Mouse (Mus musculus): Measurements from ENCODE around the gene Frmd4a. TPM values are rescaled to one million over a fixed set of nuclear protein-coding genes. Genes with fewer than 3 reads are reported as not detected.
A peak's percentile ranks its signal among the peaks of the same experiment; 100 is the strongest.

Gene Frmd4a
- total and polyA plus RNA-seq, 2 experiments from 2014 or later, result 11.9 to 44.1 TPM

DNA sequence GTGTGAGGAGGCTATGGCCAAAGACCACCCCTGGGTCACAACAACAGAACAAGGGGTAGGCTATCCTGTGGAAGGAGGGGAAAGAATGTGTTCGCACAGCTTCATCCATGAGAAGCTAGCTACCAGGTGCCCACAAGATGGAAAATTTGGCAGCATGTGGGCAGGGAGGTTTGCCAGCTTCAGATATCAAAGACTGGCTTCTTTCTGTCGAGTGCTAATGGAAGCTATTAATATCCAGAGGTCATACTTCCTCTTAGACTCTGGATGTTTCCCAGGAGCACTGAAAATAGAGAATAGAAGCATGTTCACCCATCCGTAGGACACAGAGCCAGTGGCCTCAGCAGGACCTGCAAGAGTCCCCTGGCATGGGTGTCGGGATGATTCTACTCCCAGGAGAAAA is 170.0 kb downstream of the Frmd4a start:
- peak overlapping the region; percentile 89 for H3K27ac ChIP-seq (ENCODE audit: low read depth)
- no peak overlapping the region for H3K4me3 ChIP-seq (ENCODE audit: low read depth, low read length)
- no peak overlapping the region for H3K9ac ChIP-seq (replicated peaks; ENCODE audit: low read depth, low read length)
- ATAC-seq (ENCODE audit: insufficient read depth, low read depth) (peak; percentile 81), DNase-seq (ENCODE audit: low spot score) (peak; percentile 81)
- H3K4me2 ChIP-seq (ENCODE audit: low read depth, low read length), result no peak overlapping the region
- H3K9me3 ChIP-seq (replicated peaks; ENCODE audit: control insufficient read depth, low read length), result no peaks in the 10 kb centered on the region
- WGBS, result 14% methylated on average over 4 of the region's 4 CpGs
- no peaks in the 10 kb centered on the region for H3K36me3 ChIP-seq (replicated peaks; ENCODE audit: control insufficient read depth, insufficient read depth, low read length)
- TF ChIP-seq CTCF (IDR thresholded peaks at IDR 0.05; ENCODE audit: low read depth), result no peak
- no peak for TF ChIP-seq EP300 (IDR thresholded peaks at IDR 0.05; ENCODE audit: low read depth)
- no peaks in the 10 kb centered on the region for H3K27me3 ChIP-seq (ENCODE audit: control insufficient read depth, insufficient read depth, low read length)
- peaks cover 25% of the 10 kb centered on the region for H3K4me1 ChIP-seq (ENCODE audit: control insufficient read depth, insufficient read depth)

DNA sequence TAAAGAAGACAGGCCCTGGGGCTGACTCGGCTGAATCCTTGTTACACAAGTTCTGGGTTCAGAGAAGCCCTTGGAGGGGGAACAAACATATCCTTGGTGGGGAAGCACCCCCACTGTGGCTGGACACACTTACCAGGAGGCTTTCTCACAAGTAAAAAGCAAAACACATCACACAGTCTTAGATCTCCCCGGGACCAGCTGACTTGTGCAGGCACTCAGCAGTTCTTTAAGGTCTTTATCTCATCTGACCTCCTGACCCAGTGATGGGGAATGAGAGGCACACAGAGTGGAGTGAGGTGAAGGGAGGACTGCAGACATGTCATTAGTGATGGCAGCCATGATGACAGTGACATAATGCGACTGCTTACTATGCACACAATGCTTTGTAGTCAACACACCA is 170.8 kb downstream of the Frmd4a start:
- 45% methylated on average over 3 of the region's 3 CpGs for WGBS
- no peaks in the 10 kb centered on the region for H3K9me3 ChIP-seq (replicated peaks; ENCODE audit: control insufficient read depth, low read length)
- no peak overlapping the region for H3K4me3 ChIP-seq (ENCODE audit: low read depth, low read length)
- DNase-seq (ENCODE audit: low spot score), result no peak
- H3K27me3 ChIP-seq (ENCODE audit: control insufficient read depth, insufficient read depth, low read length), result no peaks in the 10 kb centered on the region
- ATAC-seq (ENCODE audit: insufficient read depth, low read depth), result no peak
- no peak overlapping the region for H3K9ac ChIP-seq (replicated peaks; ENCODE audit: low read depth, low read length)
- no peaks in the 10 kb centered on the region for H3K36me3 ChIP-seq (replicated peaks; ENCODE audit: control insufficient read depth, insufficient read depth, low read length)
- H3K4me1 ChIP-seq (ENCODE audit: control insufficient read depth, insufficient read depth), result peaks cover 25% of the 10 kb centered on the region
- peak overlapping the region; percentile 89 for H3K27ac ChIP-seq (ENCODE audit: low read depth)
- TF ChIP-seq CTCF (IDR thresholded peaks at IDR 0.05; ENCODE audit: low read depth), result no peak
- no peak overlapping the region for H3K4me2 ChIP-seq (ENCODE audit: low read depth, low read length)

DNA sequence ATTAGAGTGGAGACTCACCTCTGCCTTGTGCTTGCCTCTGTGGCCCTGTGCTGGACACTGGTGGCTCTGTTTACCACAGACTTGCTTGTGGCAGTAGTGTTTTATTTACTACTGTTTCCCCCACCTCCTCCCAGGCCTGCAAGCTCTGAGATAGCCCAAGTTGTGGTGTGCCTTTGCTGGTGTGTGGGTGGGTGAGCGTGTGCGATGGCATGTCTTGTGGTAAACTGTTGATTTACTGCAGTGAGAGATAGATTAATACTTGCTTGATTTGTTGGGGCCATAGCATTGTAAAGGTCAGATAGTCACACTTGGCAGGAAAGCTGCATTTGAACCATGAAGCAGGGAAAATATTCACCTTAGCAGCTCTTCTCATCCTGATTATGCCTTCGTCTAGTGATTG is 172.8 kb downstream of the Frmd4a start:
- 85% methylated on average over 3 of the region's 3 CpGs for WGBS
- H3K9ac ChIP-seq (replicated peaks; ENCODE audit: low read depth, low read length), result no peak overlapping the region
- H3K4me2 ChIP-seq (ENCODE audit: low read depth, low read length), result no peak overlapping the region
- no peak for DNase-seq (ENCODE audit: low spot score)
- H3K27me3 ChIP-seq (ENCODE audit: control insufficient read depth, insufficient read depth, low read length), result no peaks in the 10 kb centered on the region
- no peak overlapping the region for H3K27ac ChIP-seq (ENCODE audit: low read depth)
- no peaks in the 10 kb centered on the region for H3K36me3 ChIP-seq (replicated peaks; ENCODE audit: control insufficient read depth, insufficient read depth, low read length)
- TF ChIP-seq CTCF (IDR thresholded peaks at IDR 0.05; ENCODE audit: low read depth) (no peak), EP300 (IDR thresholded peaks at IDR 0.05; ENCODE audit: low read depth) (no peak)
- no peak for ATAC-seq (ENCODE audit: insufficient read depth, low read depth)
- no peak overlapping the region for H3K4me3 ChIP-seq (ENCODE audit: low read depth, low read length)
- H3K4me1 ChIP-seq (ENCODE audit: control insufficient read depth, insufficient read depth), result peaks cover 21% of the 10 kb centered on the region
- H3K9me3 ChIP-seq (replicated peaks; ENCODE audit: control insufficient read depth, low read length), result no peaks in the 10 kb centered on the region

DNA sequence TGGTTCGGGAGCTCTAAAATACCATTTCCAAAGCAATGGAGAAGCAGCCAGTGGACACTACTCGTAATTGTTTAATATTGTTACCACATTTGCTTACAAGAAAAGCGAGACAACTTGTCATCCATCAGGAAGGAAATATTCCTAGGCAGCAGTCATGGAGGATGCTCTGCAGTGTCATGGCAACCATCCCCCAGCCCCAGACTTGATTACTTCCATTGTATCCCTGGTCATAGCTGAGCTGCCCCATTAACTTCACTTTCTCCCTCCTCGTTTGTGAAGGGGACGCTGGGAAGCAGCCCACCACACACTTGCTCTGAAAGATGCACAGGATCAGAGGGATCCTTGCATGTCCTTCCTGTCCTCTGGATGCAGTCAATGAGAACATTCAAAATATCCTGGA is 173.5 kb downstream of the Frmd4a start:
- no peaks in the 10 kb centered on the region for H3K9me3 ChIP-seq (replicated peaks; ENCODE audit: control insufficient read depth, low read length)
- peaks cover 17% of the 10 kb centered on the region for H3K4me1 ChIP-seq (ENCODE audit: control insufficient read depth, insufficient read depth)
- ATAC-seq (ENCODE audit: insufficient read depth, low read depth) (no peak), DNase-seq (ENCODE audit: low spot score) (no peak)
- H3K27me3 ChIP-seq (ENCODE audit: control insufficient read depth, insufficient read depth, low read length), result no peaks in the 10 kb centered on the region
- TF ChIP-seq EP300 (IDR thresholded peaks at IDR 0.05; ENCODE audit: low read depth), result no peak
- no peak for TF ChIP-seq CTCF (IDR thresholded peaks at IDR 0.05; ENCODE audit: low read depth)
- H3K27ac ChIP-seq (ENCODE audit: low read depth), result no peak overlapping the region
- H3K4me3 ChIP-seq (ENCODE audit: low read depth, low read length), result no peak overlapping the region
- no peak overlapping the region for H3K4me2 ChIP-seq (ENCODE audit: low read depth, low read length)
- H3K9ac ChIP-seq (replicated peaks; ENCODE audit: low read depth, low read length), result no peak overlapping the region
- 77% methylated on average over 5 of the region's 5 CpGs for WGBS
- H3K36me3 ChIP-seq (replicated peaks; ENCODE audit: control insufficient read depth, insufficient read depth, low read length), result no peaks in the 10 kb centered on the region

DNA sequence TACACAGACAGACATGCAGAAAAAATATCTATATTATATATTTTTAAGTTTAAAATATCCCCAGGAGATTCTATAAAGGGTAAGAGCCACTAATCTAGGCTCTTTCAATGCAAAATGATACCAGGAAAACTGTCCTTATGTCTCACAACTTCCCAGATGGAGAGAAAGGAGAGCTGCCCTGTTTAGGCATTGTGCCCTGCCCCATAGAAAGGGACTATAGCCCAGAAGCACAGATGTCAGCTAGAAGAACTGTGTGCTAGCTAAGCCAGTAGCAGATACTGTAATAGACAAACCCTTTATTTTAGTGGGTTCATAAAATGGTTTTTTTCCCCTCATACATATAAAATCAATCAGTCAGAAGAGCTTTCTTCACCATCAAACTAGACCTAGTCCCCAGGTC is 175.7 kb downstream of the Frmd4a start:
- H3K9ac ChIP-seq (replicated peaks; ENCODE audit: low read depth, low read length), result no peak overlapping the region
- no peak for ATAC-seq (ENCODE audit: insufficient read depth, low read depth)

DNA sequence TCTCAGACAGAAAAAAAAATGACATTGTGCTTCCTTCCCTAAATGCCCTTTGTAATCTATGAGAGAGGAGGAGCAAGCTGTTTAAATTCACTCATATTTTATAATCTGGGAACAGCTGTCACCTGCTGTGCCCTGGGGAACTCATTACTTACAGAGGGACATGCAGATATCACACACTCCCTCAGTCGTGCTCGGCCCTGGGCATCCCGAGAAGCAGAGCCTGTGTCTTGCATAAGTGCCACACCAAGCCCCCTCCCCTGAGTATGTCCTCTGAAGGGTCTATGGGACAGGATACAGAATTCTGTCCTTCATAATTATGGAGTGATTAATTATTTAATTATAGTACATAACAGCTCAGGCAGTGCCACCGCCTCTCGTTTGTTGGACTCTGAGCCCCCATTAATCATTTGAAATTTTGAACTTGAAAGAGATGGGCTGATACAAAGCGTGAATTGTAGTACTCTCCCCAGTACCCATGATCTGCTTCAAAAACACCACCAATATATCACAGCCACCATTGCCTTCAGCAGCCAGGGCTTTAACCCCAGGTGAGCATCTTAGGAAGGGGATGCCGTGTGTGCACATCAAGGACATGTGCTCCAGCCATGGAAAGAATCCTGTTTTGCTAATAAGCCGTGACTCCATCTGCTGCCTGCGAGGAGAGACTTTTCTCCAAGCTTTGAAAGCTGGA is 177.0 kb downstream of the Frmd4a start:
- H3K27ac ChIP-seq (ENCODE audit: low read depth), result no peak overlapping the region
- H3K27me3 ChIP-seq (ENCODE audit: control insufficient read depth, insufficient read depth, low read length), result no peaks in the 10 kb centered on the region
- no peaks in the 10 kb centered on the region for H3K36me3 ChIP-seq (replicated peaks; ENCODE audit: control insufficient read depth, insufficient read depth, low read length)
- whole genome bisulfite sequencing, result 69% methylated on average over 9 of the region's 9 CpGs
- no peak for ATAC-seq (ENCODE audit: insufficient read depth, low read depth)
- H3K9ac ChIP-seq (replicated peaks; ENCODE audit: low read depth, low read length), result no peak overlapping the region
- H3K4me2 ChIP-seq (ENCODE audit: low read depth, low read length), result no peak overlapping the region
- DNase-seq (ENCODE audit: low spot score), result no peak
- H3K4me1 ChIP-seq (ENCODE audit: control insufficient read depth, insufficient read depth), result no peaks in the 10 kb centered on the region
- no peak overlapping the region for H3K4me3 ChIP-seq (ENCODE audit: low read depth, low read length)
- TF ChIP-seq EP300 (IDR thresholded peaks at IDR 0.05; ENCODE audit: low read depth) (no peak), CTCF (IDR thresholded peaks at IDR 0.05; ENCODE audit: low read depth) (no peak)
- no peaks in the 10 kb centered on the region for H3K9me3 ChIP-seq (replicated peaks; ENCODE audit: control insufficient read depth, low read length)

More for the DNA sequence above, 175.7 kb downstream of the Frmd4a start:
- Histone ChIP-seq H3K36me3 (replicated peaks; ENCODE audit: control insufficient read depth, insufficient read depth, low read length) (no peaks in the 10 kb centered on the region), H3K4me1 (ENCODE audit: control insufficient read depth, insufficient read depth) (0 out of 2 replicates have a peak, but pooled peaks cover 3% of the 10 kb centered on the region), H3K4me2 (ENCODE audit: low read depth, low read length) (no peak overlapping the region), H3K27ac (ENCODE audit: low read depth) (no peak overlapping the region), H3K27me3 (ENCODE audit: control insufficient read depth, insufficient read depth, low read length) (no peaks in the 10 kb centered on the region), H3K9me3 (replicated peaks; ENCODE audit: control insufficient read depth, low read length) (no peaks in the 10 kb centered on the region), H3K4me3 (ENCODE audit: low read depth, low read length) (no peak overlapping the region)
- TF ChIP-seq CTCF (IDR thresholded peaks at IDR 0.05; ENCODE audit: low read depth) (no peak), EP300 (IDR thresholded peaks at IDR 0.05; ENCODE audit: low read depth) (no peak)
- no peak for DNase-seq (ENCODE audit: low spot score)

Data from heart, postnatal 0 days (tissue).